Mouse (Mus musculus) limb, embryonic 13.5 days (tissue): Measurements from ENCODE around the gene Gtpbp2. TPM values are rescaled to one million over a fixed set of nuclear protein-coding genes. Genes with fewer than 3 reads are reported as not detected.

Experiments
- ATAC-seq: fragments of 200-750 bp; cut with Nextera tagmentation; 2 replicates; pipeline ENCODE4 v1.8.0; 2017; ENCODE audit warnings: low read depth, moderate number of reproducible peaks, moderate TSS enrichment; ENCODE audit not compliant: low FRiP score
- H3K27ac ChIP-seq: fragments of 300-500 bp; sonication (generic); 2 replicates; pipeline ENCODE4 v1.5.1; 2015; ENCODE audit warnings: inconsistent platforms, mild to moderate bottlenecking, moderate library complexity
- H3K27me3 ChIP-seq: fragments of 300-500 bp; sonication (generic); 2 replicates; pipeline ENCODE4 v1.6.1; 2015; ENCODE audit warnings: mild to moderate bottlenecking, inconsistent platforms
- H3K36me3 ChIP-seq: fragments of 300-500 bp; sonication (generic); 2 replicates; pipeline ENCODE4 v1.6.1; 2015; ENCODE audit warnings: inconsistent platforms, mild to moderate bottlenecking, moderate library complexity
- H3K4me1 ChIP-seq: fragments of 300-500 bp; sonication (generic); 2 replicates; pipeline ENCODE4 v1.6.1; 2015; ENCODE audit warnings: inconsistent platforms
- H3K4me2 ChIP-seq: fragments of 300-500 bp; sonication (generic); replicated peaks from 2 replicates; pipeline ENCODE4 v1.6.1; 2015; ENCODE audit warnings: inconsistent platforms, mild to moderate bottlenecking, moderate library complexity
- H3K4me3 ChIP-seq: fragments of 300-500 bp; sonication (generic); 2 replicates; pipeline ENCODE4 v1.5.1; 2015; ENCODE audit warnings: moderate library complexity, mild to moderate bottlenecking, inconsistent platforms
- H3K9ac ChIP-seq: fragments of 300-500 bp; sonication (generic); 2 replicates; pipeline ENCODE4 v1.6.1; 2015; ENCODE audit warnings: mild to moderate bottlenecking, inconsistent platforms
- H3K9me3 ChIP-seq: fragments of 300-500 bp; sonication (generic); 2 replicates; pipeline ENCODE4 v1.6.1; 2016; ENCODE audit warnings: inconsistent platforms
- whole genome bisulfite sequencing: fragments of 180-500 bp; shearing (Covaris S2); methylation state at CpG from one replicate; pipeline ENCODE4 v1.1.7; 2015; 5-methylcytosine and 5-hydroxymethylcytosine counted together
- polyA plus RNA-seq: library from polyadenylated mRNA; unstranded; fragments of >200 nt; fragmentation: Nextera tagmentation; extraction: Ambion mirVana; gene quantifications from 2 replicates; pipeline ENCODE4 v1.2.1, GENCODE M21; 2015

Gtpbp2 gene
- polyA plus RNA-seq, 1 experiment from 2014 or later: 49.3 TPM

- Histone ChIP-seq H3K36me3 (peaks cover 98% of the 10 kb centered on the region), H3K4me3 (no peak overlapping the region), H3K4me2 (no peak overlapping the region), H3K9me3 (no peaks in the 10 kb centered on the region), H3K27me3 (no peaks in the 10 kb centered on the region), H3K4me1 (no peaks in the 10 kb centered on the region), H3K27ac (no peak overlapping the region), H3K9ac (peak overlapping the region; percentile 10; the same call in 1 of the 2 replicates)
- ATAC-seq: no peak
- 41% methylated on average over 5 of the region's 5 CpGs for WGBS
Measured at GRCm38 (mm10) chr17:46168318-46168717, 7.5 kb downstream of the Gtpbp2 start.

- Histone ChIP-seq H3K4me1 (no peaks in the 10 kb centered on the region), H3K9me3 (no peaks in the 10 kb centered on the region), H3K4me2 (no peak overlapping the region), H3K27me3 (no peaks in the 10 kb centered on the region), H3K36me3 (peaks cover 95% of the 10 kb centered on the region), H3K27ac (no peak overlapping the region), H3K9ac (no peak overlapping the region), H3K4me3 (no peak overlapping the region)
- no peak for ATAC-seq
- 95% methylated on average over 5 of the region's 5 CpGs for WGBS
Measured at GRCm38 (mm10) chr17:46168768-46169167, 7.9 kb downstream of the Gtpbp2 start.

GRCm38 (mm10) chr17:46170538-46170937 is 9.7 kb downstream of the Gtpbp2 start:
- Histone ChIP-seq H3K4me3 (no peak overlapping the region), H3K4me2 (no peak overlapping the region), H3K27ac (no peak overlapping the region), H3K4me1 (no peaks in the 10 kb centered on the region), H3K9me3 (no peaks in the 10 kb centered on the region), H3K27me3 (no peaks in the 10 kb centered on the region), H3K9ac (no peak overlapping the region), H3K36me3 (peaks cover 84% of the 10 kb centered on the region)
- no peak for ATAC-seq
- 73% methylated on average over 3 of the region's 3 CpGs for WGBS

GRCm38 (mm10) chr17:46182273-46182672 is 21.4 kb downstream of the Gtpbp2 start:
- WGBS: 83% methylated on average over 4 of the region's 4 CpGs
- no peak overlapping the region for H3K4me2 ChIP-seq
- H3K27me3 ChIP-seq: no peaks in the 10 kb centered on the region
- H3K27ac ChIP-seq: no peak overlapping the region
- H3K4me1 ChIP-seq: no peaks in the 10 kb centered on the region
- no peak overlapping the region for H3K9ac ChIP-seq
- H3K4me3 ChIP-seq: no peak overlapping the region
- ATAC-seq: no peak
- no peaks in the 10 kb centered on the region for H3K9me3 ChIP-seq
- H3K36me3 ChIP-seq: peaks cover 96% of the 10 kb centered on the region

GRCm38 (mm10) chr17:46188829-46189228 is 28.0 kb downstream of the Gtpbp2 start:
- ATAC-seq: no peak
- H3K27me3 ChIP-seq: no peaks in the 10 kb centered on the region
- H3K9ac ChIP-seq: no peak overlapping the region
- H3K9me3 ChIP-seq: no peaks in the 10 kb centered on the region
- no peak overlapping the region for H3K4me3 ChIP-seq
- H3K27ac ChIP-seq: no peak overlapping the region
- 90% methylated on average over 2 of the region's 2 CpGs for WGBS
- peaks cover 88% of the 10 kb centered on the region for H3K36me3 ChIP-seq
- H3K4me2 ChIP-seq: no peak overlapping the region
- H3K4me1 ChIP-seq: no peaks in the 10 kb centered on the region

- Histone ChIP-seq H3K27me3 (no peaks in the 10 kb centered on the region), H3K4me2 (peak overlapping the region; percentile 92), H3K9ac (peak overlapping the region; percentile 94), H3K36me3 (peaks cover 48% of the 10 kb centered on the region), H3K4me1 (peaks cover 26% of the 10 kb centered on the region), H3K4me3 (peak overlapping the region; percentile 92), H3K27ac (no peak overlapping the region), H3K9me3 (no peaks in the 10 kb centered on the region)
- no peak for ATAC-seq
- 71% methylated on average over 6 of the region's 6 CpGs for WGBS
Measured at GRCm38 (mm10) chr17:46201151-46201550, 40.3 kb downstream of the Gtpbp2 start.

GRCm38 (mm10) chr17:46202421-46203071 is 41.7 kb downstream of the Gtpbp2 start, which contains the start of the genes Polh and Xpo5:
TSS of gene Polh (minus strand) at chr17:46202645.
TSS of gene Xpo5 (plus strand) at chr17:46202782.
- under 1% methylated on average over 66 of the region's 66 CpGs for WGBS
- peaks cover 48% of the 10 kb centered on the region for H3K36me3 ChIP-seq

GRCm38 (mm10) chr17:46203078-46203477 is 42.2 kb downstream of the Gtpbp2 start:
- peak overlapping the region; percentile 92 for H3K4me2 ChIP-seq
- H3K36me3 ChIP-seq: peaks cover 48% of the 10 kb centered on the region
- H3K9ac ChIP-seq: peak overlapping the region; percentile 94
- no peaks in the 10 kb centered on the region for H3K27me3 ChIP-seq
- H3K27ac ChIP-seq: peak overlapping the region; percentile 83
- H3K9me3 ChIP-seq: no peaks in the 10 kb centered on the region
- peaks cover 26% of the 10 kb centered on the region for H3K4me1 ChIP-seq
- peak overlapping the region; percentile 92 for H3K4me3 ChIP-seq
- no peak; the same call in 1 of the 2 replicates for ATAC-seq
- under 1% methylated on average over 20 of the region's 20 CpGs for WGBS

More at GRCm38 (mm10) chr17:46202421-46203071, 41.7 kb downstream of the Gtpbp2 start, which contains the start of the genes Polh and Xpo5:
- Histone ChIP-seq H3K27me3 (no peaks in the 10 kb centered on the region), H3K4me3 (peak within 1 kb of the TSS; percentile 92), H3K9ac (peak within 1 kb of the TSS; percentile 94), H3K9me3 (no peaks in the 10 kb centered on the region), H3K4me2 (peak within 1 kb of the TSS; percentile 92), H3K27ac (peak within 1 kb of the TSS; percentile 83), H3K4me1 (peaks cover 26% of the 10 kb centered on the region)
- ATAC-seq: peak; percentile 95

GRCm38 (mm10) chr17:46206676-46207075 is 45.8 kb downstream of the Gtpbp2 start:
- Histone ChIP-seq H3K4me3 (no peak overlapping the region), H3K27ac (no peak overlapping the region), H3K9ac (no peak overlapping the region), H3K9me3 (no peaks in the 10 kb centered on the region), H3K27me3 (no peaks in the 10 kb centered on the region), H3K36me3 (peaks cover 68% of the 10 kb centered on the region), H3K4me2 (no peak overlapping the region), H3K4me1 (peaks cover 16% of the 10 kb centered on the region)
- no peak for ATAC-seq

GRCm38 (mm10) chr17:46210550-46210949 is 49.7 kb downstream of the Gtpbp2 start:
- Histone ChIP-seq H3K9ac (no peak overlapping the region), H3K9me3 (no peaks in the 10 kb centered on the region), H3K4me3 (no peak overlapping the region), H3K27ac (no peak overlapping the region), H3K36me3 (peaks cover 95% of the 10 kb centered on the region), H3K4me1 (no peaks in the 10 kb centered on the region), H3K4me2 (no peak overlapping the region), H3K27me3 (no peaks in the 10 kb centered on the region)
- 93% methylated on average over 3 of the region's 3 CpGs for WGBS
- ATAC-seq: no peak
